Mouse (Mus musculus) c-Kit-positive CD71-positive TER-119-negative erythroid progenitor cells, embryonic 14.5 days (primary cell): Measurements from ENCODE around the gene Gm14685.
"Not testable (repeated sequence)": the region's sequence is repeated elsewhere in the genome, so short reads cannot be mapped to it uniquely, and the experiment has no call there.

Experiments used
- DNase-seq: peaks from one replicate; pipeline ENCODE4 v3.0.0-alpha.2; 2013; ENCODE audit warnings: low read depth

Gm14685 gene

DNA sequence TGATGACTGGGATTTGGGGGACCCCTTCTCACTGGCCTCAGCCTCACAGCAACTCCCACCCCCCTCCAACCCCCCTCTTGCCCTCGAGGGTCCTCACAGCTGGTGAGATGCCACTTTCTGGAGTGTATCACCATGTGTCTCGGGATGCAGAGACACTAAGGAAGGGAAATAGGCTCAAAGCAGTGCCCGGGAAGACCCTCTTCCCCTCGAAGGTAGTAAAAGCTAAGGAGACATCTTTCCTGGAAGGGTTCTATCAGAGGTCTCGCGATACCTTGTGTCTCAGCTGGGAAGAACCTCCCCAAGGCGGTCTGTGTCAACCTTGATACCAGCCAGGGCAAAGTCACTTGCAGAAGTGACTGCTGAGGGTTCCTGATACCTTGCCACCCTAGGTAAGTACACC lies at the start of gene Gm14685:
Gm14685 (plus strand) TSS at position 301 of the 400 bp plus-strand sequence.
- DNase-seq = not testable (repeated sequence)

DNA sequence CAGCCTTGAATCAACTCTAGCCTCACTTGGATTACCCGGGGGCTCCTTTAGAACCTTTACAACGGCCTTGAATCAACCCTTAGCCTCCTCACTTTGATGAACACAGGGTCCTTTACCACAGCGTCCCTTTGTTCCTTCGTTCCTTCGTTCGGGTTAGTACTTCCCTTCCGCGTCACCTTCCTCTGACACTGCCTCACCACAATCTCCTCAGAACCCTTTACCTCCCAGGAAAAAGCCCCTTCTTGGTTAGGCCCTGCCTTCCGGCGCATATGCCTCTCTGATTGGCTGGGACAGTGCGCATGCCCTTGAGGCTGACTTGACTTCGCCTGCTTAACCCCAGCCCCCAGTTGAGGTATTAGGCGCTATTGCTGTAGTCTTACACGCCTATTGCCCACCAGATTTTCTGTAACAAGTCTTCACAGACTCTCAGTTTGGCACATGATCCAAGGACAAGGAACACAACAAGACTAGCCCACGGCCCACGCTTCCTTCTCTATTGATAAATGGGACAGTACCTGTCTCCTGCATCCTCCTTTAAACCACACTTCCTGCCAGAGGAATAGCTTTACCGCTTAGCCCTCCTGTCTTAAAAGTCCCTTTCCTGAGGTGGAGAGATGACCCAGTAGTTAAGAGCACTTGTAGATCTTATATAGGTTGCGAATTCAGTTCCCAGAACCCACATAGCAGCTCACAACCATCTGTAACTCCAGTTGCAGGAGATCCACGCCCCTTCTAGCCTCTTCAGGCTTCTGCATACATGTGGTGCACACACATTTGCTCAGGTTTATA lies 34.4 kb upstream of the Gm14685 start, which contains the start of gene Xlr4a:
Xlr4a (minus strand) TSS at position 212 of the 789 bp plus-strand sequence.
- DNase-seq = not testable (repeated sequence)

DNA sequence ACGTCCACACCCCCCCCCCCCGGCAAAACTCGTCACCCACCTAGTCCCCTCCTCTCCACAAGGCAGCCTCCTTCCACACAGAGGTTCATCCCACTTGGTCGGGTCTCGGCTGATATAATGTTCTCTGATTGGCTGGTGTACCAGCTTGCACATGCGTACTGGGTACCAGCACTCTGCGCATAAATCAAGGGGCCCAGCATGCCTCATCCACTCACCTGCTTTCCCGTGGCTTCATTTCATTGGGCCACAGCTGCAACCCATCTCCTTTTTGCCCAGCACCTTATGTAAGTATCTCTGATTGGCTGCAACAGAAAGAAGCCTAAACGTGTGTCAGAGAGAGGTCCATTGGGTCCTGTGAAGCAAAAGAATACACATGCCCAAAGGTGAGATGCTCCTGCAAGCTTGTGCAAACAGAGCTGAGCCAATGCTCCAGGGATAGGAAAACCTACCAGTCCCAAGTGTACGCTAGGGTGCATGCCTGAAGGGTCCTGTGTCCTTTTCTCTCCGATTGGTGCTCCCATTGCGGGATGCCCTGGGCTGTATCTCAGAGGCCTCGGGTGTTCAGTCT lies 19.8 kb upstream of the Gm14685 start, which contains the start of gene Xlr3a:
Xlr3a (minus strand) TSS at position 155 of the 568 bp plus-strand sequence.
- DNase-seq = not testable (repeated sequence)

DNA sequence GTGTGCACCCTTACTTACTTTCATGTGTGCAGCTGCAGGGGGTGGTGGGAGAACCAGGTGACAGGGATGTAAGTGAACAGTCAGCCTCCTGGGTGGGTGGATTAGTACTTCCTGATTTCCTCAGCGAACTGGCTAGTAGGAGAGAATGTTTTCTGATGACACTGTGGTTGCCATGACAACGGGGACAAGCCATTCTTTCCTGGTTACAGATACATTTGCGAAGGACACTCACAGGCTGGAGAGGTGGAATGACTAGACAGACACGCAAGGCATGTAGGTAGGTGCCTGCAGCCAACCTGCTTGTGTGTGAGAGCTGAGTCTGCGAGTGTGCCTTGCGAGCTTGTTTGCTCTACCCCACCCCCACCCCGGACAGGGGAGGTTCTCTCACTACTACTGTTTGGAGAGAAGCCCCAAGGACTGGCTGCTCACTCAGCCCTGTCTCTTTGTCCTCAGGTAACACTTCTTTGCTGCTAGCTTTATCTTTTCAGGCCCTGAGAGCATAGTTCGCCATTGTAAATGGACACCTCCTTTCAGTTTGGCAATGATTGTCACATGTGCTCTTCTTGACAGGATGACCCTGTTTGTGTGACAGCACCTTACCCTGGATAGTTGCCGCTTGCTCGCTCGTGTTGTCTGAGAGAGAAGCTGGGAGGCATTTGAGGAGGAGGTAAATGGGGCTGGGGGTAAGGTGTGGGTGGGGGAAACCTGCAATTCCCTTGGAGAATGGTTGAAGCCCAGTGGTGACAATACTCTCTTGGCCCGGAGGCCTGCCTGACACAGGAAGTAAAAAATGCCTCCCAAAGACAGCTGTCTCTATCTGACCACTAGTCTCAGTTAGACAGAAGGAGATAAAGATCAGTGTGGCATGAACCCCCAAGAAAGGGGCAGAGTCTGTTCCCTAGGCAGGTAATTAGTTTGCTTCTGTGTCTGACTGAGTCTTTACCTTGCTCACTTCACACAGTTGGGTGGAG lies 6.3 kb downstream of the Gm14685 start:
- DNase-seq = not testable (repeated sequence)

DNA sequence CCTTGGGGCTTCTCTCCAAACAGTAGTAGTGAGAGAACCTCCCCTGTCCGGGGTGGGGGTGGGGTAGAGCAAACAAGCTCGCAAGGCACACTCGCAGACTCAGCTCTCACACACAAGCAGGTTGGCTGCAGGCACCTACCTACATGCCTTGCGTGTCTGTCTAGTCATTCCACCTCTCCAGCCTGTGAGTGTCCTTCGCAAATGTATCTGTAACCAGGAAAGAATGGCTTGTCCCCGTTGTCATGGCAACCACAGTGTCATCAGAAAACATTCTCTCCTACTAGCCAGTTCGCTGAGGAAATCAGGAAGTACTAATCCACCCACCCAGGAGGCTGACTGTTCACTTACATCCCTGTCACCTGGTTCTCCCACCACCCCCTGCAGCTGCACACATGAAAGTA lies 26.4 kb downstream of the Gm14685 start:
- not testable (repeated sequence) for DNase-seq

DNA sequence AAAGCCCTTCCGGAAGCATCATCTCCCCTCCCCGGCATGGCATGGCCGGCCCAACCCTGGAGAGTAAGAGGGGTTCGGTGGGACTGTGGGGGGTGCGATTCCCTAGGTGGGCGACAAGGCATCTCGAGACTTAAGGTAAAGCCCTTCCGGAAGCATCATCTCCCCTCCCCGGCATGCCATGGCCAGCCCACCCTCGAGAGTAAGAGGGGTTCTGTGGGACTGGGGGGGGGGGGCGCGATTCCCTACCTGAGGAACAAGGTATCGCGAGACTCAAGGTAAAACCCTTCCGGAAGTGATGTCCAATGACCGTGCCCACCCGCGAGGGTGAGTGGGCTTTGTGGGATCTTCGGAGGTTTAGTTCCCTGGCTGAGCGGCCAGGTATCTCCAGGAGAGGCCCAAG lies 31.6 kb downstream of the Gm14685 start, which contains the start of gene Xlr5b:
Xlr5b (plus strand) TSS at position 301 of the 400 bp plus-strand sequence.
- not testable (repeated sequence) for DNase-seq

DNA sequence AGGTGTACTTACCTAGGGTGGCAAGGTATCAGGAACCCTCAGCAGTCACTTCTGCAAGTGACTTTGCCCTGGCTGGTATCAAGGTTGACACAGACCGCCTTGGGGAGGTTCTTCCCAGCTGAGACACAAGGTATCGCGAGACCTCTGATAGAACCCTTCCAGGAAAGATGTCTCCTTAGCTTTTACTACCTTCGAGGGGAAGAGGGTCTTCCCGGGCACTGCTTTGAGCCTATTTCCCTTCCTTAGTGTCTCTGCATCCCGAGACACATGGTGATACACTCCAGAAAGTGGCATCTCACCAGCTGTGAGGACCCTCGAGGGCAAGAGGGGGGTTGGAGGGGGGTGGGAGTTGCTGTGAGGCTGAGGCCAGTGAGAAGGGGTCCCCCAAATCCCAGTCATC lies 32.5 kb downstream of the Gm14685 start, which contains the start of gene DXBay18:
DXBay18 (minus strand) TSS at position 101 of the 400 bp plus-strand sequence.
- DNase-seq = not testable (repeated sequence)

DNA sequence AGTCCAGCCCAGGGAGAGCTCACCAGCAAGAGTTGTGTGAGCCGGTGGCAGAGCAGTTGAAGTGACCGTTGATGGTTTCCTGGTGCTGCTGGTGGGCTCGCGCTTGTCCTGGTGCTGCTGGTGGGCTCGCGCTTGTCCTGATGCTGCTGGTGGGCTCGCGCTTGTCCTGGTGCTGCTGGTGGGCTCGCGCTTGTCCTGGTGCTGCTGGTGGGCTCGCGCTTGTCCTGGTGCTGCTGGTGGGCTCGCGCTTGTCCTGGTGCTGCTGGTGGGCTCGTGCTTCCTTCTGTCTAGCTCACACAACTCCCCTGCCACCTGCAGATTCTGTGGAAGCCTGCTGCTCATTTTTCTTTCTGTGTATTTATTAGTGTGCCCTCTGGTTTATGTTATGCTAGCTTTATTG lies 60.0 kb downstream of the Gm14685 start, which contains the start of gene Spin2d:
Spin2d (minus strand) TSS at position 101 of the 400 bp plus-strand sequence.
- not testable (repeated sequence) for DNase-seq
